Mouse (Mus musculus): ENCODE data around the gene Mrpl14. TPM values are rescaled to one million over a fixed set of nuclear protein-coding genes. Genes with fewer than 3 reads are reported as not detected.

Mrpl14 gene
- total RNA-seq, 1 experiment: 48.2 TPM

DNA sequence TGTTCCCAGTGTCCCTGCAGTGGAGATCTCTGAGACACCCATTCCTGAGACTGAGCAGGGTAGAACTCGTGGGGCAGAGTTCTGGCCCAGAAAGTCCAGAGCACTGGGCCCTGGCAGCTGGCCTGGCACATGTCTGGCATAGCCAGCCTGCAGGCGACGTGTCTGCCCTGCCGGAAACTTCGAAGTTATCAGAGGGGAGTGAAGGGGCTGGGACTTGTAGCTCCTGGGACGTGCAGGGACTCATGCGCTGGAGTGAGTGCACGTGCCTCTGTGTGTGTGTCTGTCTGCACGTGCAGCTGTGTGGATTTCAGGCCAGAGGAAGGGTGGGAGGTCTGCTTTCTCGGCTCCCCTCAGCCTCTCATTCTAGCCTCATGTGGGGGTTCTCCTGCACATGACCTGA, 43.3 kb downstream of the Mrpl14 start:
- H3K27ac ChIP-seq (ENCODE audit: insufficient read depth, low read depth, low read length, poor library complexity, severe bottlenecking): no peak overlapping the region
- no peaks in the 10 kb centered on the region for H3K9me3 ChIP-seq (ENCODE audit: control insufficient read depth, insufficient read depth, low read depth, low read length)
- H3K9ac ChIP-seq (ENCODE audit: insufficient read depth, low read depth, low read length, poor library complexity, severe bottlenecking): no peak overlapping the region
- no peak for DNase-seq (ENCODE audit: low read depth, low spot score)
- no peak overlapping the region for H3K4me3 ChIP-seq (ENCODE audit: insufficient read depth in 1 of 2, low read depth in 1 of 2, low read length in 2 of 2, poor library complexity in 1 of 2, severe bottlenecking in 1 of 2)
- in situ Hi-C loops (cut with MboI; ENCODE audit: low sequenced_read_pairs in 2 of 2, unreplicated experiment in 2 of 2): no loop called here
- TF ChIP-seq ZNF384 (IDR thresholded peaks at IDR 0.05; ENCODE audit: low read depth, low read length): no peak
- no peak for TF ChIP-seq CHD2 (IDR thresholded peaks at IDR 0.05; ENCODE audit: low read depth, low read length)
- TF ChIP-seq ZC3H11A (IDR thresholded peaks at IDR 0.05; ENCODE audit: borderline replicate concordance, low read depth, low read length): no peak
- no peak for TF ChIP-seq HCFC1 (IDR thresholded peaks at IDR 0.05; ENCODE audit: borderline replicate concordance, insufficient read depth, low read length)
- no peak for TF ChIP-seq MAFK (IDR thresholded peaks at IDR 0.05; ENCODE audit: insufficient read depth, low read depth, low read length)
- H3K36me3 ChIP-seq (ENCODE audit: control insufficient read depth, insufficient read depth, low read length, poor library complexity, severe bottlenecking): no peaks in the 10 kb centered on the region
- peaks cover 1 to 21% of the 10 kb centered on the region in 2 experiments; a peak in 1 of 4 replicates for H3K4me1 ChIP-seq (ENCODE audit: control insufficient read depth in 2 of 2, insufficient read depth in 2 of 2, low read length in 2 of 2, poor library complexity in 1 of 2)

DNA sequence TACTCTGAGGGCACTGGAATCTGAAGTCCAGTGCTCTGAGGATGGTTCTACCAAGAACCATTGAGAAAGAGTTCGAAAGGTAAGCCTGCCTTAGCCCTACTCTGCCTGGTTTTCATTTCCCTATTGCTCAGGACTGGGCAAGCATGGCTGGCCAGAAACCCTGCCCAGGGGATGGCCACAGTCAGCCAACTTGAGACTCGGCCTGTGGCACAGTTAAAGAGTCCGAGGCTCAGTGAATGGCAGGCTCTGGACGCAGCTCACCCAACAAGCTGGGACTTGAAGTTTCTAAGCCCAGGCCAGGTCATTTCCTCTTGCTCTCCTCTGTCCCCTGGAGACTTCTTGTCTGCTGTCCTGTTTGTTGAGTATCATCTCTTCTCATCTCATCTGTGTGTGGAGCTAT, 44.6 kb downstream of the Mrpl14 start:
- Histone ChIP-seq H3K4me1 (ENCODE audit: control insufficient read depth in 2 of 2, insufficient read depth in 2 of 2, low read length in 2 of 2, poor library complexity in 1 of 2) (peaks cover 4 to 30% of the 10 kb centered on the region in 2 experiments; a peak in 3 of 4 replicates), H3K9me3 (ENCODE audit: control insufficient read depth, insufficient read depth, low read depth, low read length) (no peaks in the 10 kb centered on the region), H3K4me3 (ENCODE audit: insufficient read depth in 1 of 2, low read depth in 1 of 2, low read length in 2 of 2, poor library complexity in 1 of 2, severe bottlenecking in 1 of 2) (no peak overlapping the region), H3K36me3 (ENCODE audit: control insufficient read depth, insufficient read depth, low read length, poor library complexity, severe bottlenecking) (no peaks in the 10 kb centered on the region), H3K9ac (ENCODE audit: insufficient read depth, low read depth, low read length, poor library complexity, severe bottlenecking) (no peak overlapping the region), H3K27ac (ENCODE audit: insufficient read depth, low read depth, low read length, poor library complexity, severe bottlenecking) (no peak overlapping the region)
- DNase-seq (ENCODE audit: low read depth, low spot score): no peak
- in situ Hi-C loops (cut with MboI; ENCODE audit: low sequenced_read_pairs in 2 of 2, unreplicated experiment in 2 of 2): loop anchor here in 1 of 2 experiments (5.0 kb wide), 1 partner anchor 302 kb away; the partner anchor contains the start of gene Vegfa
- TF ChIP-seq CHD2 (IDR thresholded peaks at IDR 0.05; ENCODE audit: low read depth, low read length) (no peak), ZC3H11A (IDR thresholded peaks at IDR 0.05; ENCODE audit: borderline replicate concordance, low read depth, low read length) (no peak), HCFC1 (IDR thresholded peaks at IDR 0.05; ENCODE audit: borderline replicate concordance, insufficient read depth, low read length) (no peak), MAFK (IDR thresholded peaks at IDR 0.05; ENCODE audit: insufficient read depth, low read depth, low read length) (no peak), ZNF384 (IDR thresholded peaks at IDR 0.05; ENCODE audit: low read depth, low read length) (no peak)

DNA sequence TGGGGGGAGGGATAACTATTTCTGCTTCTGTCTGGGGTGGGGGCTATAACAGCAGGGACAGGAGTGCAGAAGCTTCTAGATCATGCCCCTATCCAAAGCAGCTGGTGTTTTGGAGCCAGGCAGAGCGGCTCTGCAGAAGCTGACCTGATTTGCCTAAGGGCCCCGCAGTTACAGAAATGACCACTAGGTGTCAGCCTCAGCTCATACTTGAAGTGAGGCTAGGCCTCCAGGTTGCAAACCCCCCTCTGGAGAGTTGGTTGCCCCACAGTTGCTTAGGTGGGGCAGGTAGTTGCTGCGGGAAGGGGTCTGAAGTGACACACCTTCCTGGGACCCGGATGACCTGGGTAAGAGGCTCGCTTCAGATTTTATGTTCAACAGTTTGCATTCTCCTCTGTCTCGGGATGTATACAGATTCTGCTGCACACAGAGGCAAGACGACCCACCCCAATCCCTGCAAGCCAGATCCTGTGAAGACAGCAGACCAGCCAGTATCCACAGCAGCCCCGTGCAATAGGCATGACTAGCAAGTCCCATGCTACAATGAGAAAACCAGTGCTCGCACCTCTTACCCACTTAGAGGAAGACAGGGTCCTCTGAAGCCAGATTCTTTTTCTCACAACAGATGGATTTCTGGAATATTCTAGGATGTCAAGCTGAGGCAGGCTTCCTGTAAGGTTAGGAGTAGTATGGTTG, 45.2 kb downstream of the Mrpl14 start:
- in situ Hi-C loops (cut with MboI; ENCODE audit: low sequenced_read_pairs in 2 of 2, unreplicated experiment in 2 of 2): loop anchor here in 1 of 2 experiments (5.0 kb wide), 1 partner anchor 301 kb away; the partner anchor contains the start of gene Vegfa

DNA sequence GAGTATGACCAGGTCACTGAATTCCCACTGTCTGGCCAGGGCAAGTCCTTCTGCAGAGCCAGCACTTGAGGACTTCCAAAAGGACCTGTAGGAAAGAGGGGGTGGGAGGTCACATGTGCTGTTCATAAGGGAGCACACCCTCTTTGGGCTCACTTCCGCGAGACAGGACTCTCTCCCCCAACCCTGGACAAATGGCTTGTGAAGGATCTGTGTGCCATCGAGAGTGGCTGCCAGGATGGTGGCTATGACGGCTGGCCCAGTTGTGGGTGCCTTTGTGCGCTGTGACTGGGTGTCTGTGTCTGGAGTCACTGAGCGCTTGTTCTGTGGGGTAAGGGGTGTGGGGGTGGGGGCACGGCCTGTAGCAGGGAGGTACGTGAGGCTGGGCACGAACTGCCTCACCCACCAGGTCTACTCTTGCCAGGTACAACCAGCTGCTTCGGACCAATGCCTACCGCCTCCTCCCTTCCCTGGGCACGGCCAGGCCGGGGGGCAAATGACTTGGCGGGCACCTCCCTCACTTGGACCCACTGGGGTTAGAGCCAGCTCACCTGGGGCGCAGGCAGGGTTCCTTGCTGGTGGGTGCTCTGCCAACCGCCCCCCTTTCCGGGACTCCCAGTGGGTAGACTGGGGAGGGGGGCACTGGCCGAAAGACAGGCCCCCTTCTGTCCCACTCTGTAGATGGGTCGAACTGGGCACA, 47.1 kb downstream of the Mrpl14 start:
- Histone ChIP-seq H3K36me3 (ENCODE audit: control insufficient read depth, insufficient read depth, low read length, poor library complexity, severe bottlenecking) (no peaks in the 10 kb centered on the region), H3K9me3 (ENCODE audit: control insufficient read depth, insufficient read depth, low read depth, low read length) (no peaks in the 10 kb centered on the region), H3K9ac (ENCODE audit: insufficient read depth, low read depth, low read length, poor library complexity, severe bottlenecking) (peak overlapping the region; percentile 63), H3K4me1 (ENCODE audit: control insufficient read depth in 2 of 2, insufficient read depth in 2 of 2, low read length in 2 of 2, poor library complexity in 1 of 2) (peaks cover 4 to 30% of the 10 kb centered on the region in 2 experiments; a peak in 3 of 4 replicates), H3K27ac (ENCODE audit: insufficient read depth, low read depth, low read length, poor library complexity, severe bottlenecking) (no peak overlapping the region), H3K4me3 (ENCODE audit: insufficient read depth in 1 of 2, low read depth in 1 of 2, low read length in 2 of 2, poor library complexity in 1 of 2, severe bottlenecking in 1 of 2) (peak overlapping the region; percentile 62 to 63)
- in situ Hi-C loops (cut with MboI; ENCODE audit: low sequenced_read_pairs in 2 of 2, unreplicated experiment in 2 of 2): loop anchor here in 1 of 2 experiments (5.0 kb wide), 1 partner anchor 299 kb away; the partner anchor contains the start of gene Vegfa
- DNase-seq (ENCODE audit: low read depth, low spot score): no peak
- no peak for TF ChIP-seq ZNF384 (IDR thresholded peaks at IDR 0.05; ENCODE audit: low read depth, low read length)

More for the DNA sequence above, 45.2 kb downstream of the Mrpl14 start:
- H3K9me3 ChIP-seq (ENCODE audit: control insufficient read depth, insufficient read depth, low read depth, low read length): no peaks in the 10 kb centered on the region
- no peak overlapping the region for H3K4me3 ChIP-seq (ENCODE audit: insufficient read depth in 1 of 2, low read depth in 1 of 2, low read length in 2 of 2, poor library complexity in 1 of 2, severe bottlenecking in 1 of 2)
- no peak overlapping the region for H3K27ac ChIP-seq (ENCODE audit: insufficient read depth, low read depth, low read length, poor library complexity, severe bottlenecking)
- TF ChIP-seq ZNF384 (IDR thresholded peaks at IDR 0.05; ENCODE audit: low read depth, low read length): no peak
- no peak for TF ChIP-seq MAFK (IDR thresholded peaks at IDR 0.05; ENCODE audit: insufficient read depth, low read depth, low read length)
- no peak for TF ChIP-seq CHD2 (IDR thresholded peaks at IDR 0.05; ENCODE audit: low read depth, low read length)
- TF ChIP-seq ZC3H11A (IDR thresholded peaks at IDR 0.05; ENCODE audit: borderline replicate concordance, low read depth, low read length): peak; percentile 97
- 0 out of 2 replicates have a peak, but pooled peaks have one; percentile 21 for TF ChIP-seq HCFC1 (IDR thresholded peaks at IDR 0.05; ENCODE audit: borderline replicate concordance, insufficient read depth, low read length)
- H3K4me1 ChIP-seq (ENCODE audit: control insufficient read depth in 2 of 2, insufficient read depth in 2 of 2, low read length in 2 of 2, poor library complexity in 1 of 2): peaks cover 4 to 29% of the 10 kb centered on the region in 2 experiments; a peak in 3 of 4 replicates
- no peak overlapping the region for H3K9ac ChIP-seq (ENCODE audit: insufficient read depth, low read depth, low read length, poor library complexity, severe bottlenecking)
- DNase-seq (ENCODE audit: low read depth, low spot score): peak; percentile 84
- H3K36me3 ChIP-seq (ENCODE audit: control insufficient read depth, insufficient read depth, low read length, poor library complexity, severe bottlenecking): no peaks in the 10 kb centered on the region
